Mouse (Mus musculus) midbrain, embryonic 11.5 days (tissue): Measurements from ENCODE around the gene Bud13. TPM values are rescaled to one million over a fixed set of nuclear protein-coding genes. Genes with fewer than 3 reads are reported as not detected.

Experiments
- ATAC-seq: fragments of 200-750 bp; cut with Nextera tagmentation; 2 replicates; pipeline ENCODE4 v1.8.0; 2017; ENCODE audit warnings: moderate TSS enrichment, moderate library complexity; ENCODE audit not compliant: low FRiP score
- DNase-seq: peaks from one replicate; pipeline ENCODE4 v3.0.0; 2015; ENCODE audit warnings: low spot score; ENCODE audit errors: missing footprints
- H3K27ac ChIP-seq: fragments of 300-500 bp; sonication (generic); 2 replicates; pipeline ENCODE4 v1.5.1; 2014; ENCODE audit warnings: low read depth, low read length
- H3K27me3 ChIP-seq: fragments of 300-500 bp; sonication (generic); 2 replicates; pipeline ENCODE4 v1.6.1; 2014; ENCODE audit warnings: mild to moderate bottlenecking, low read length, moderate library complexity, mixed read lengths; ENCODE audit not compliant: control insufficient read depth, insufficient read depth
- H3K36me3 ChIP-seq: fragments of 300-500 bp; sonication (generic); 2 replicates; pipeline ENCODE4 v1.6.1; 2014; ENCODE audit warnings: mild to moderate bottlenecking, low read length, moderate library complexity, mixed read lengths; ENCODE audit not compliant: control insufficient read depth, insufficient read depth
- H3K4me1 ChIP-seq: fragments of 300-500 bp; sonication (generic); 2 replicates; pipeline ENCODE4 v1.6.1; 2014; ENCODE audit warnings: low read length; ENCODE audit not compliant: control insufficient read depth, insufficient read depth
- H3K4me2 ChIP-seq: fragments of 300-500 bp; sonication (generic); 2 replicates; pipeline ENCODE4 v1.6.1; 2014; ENCODE audit warnings: mild to moderate bottlenecking, moderate library complexity
- H3K4me3 ChIP-seq: fragments of 300-500 bp; sonication (generic); 2 replicates; pipeline ENCODE4 v1.5.1; 2014; ENCODE audit warnings: low read depth, low read length
- H3K9ac ChIP-seq: fragments of 300-500 bp; sonication (generic); 2 replicates; pipeline ENCODE4 v1.6.1; 2014; ENCODE audit warnings: low read length
- H3K9me3 ChIP-seq: fragments of 300-500 bp; sonication (generic); 2 replicates; pipeline ENCODE4 v1.6.1; 2016; ENCODE audit warnings: low read length; ENCODE audit not compliant: control insufficient read depth
- WGBS: fragments of 180-500 bp; shearing (Covaris S2); extraction: QIAGEN DNeasy Blood & Tissue Kit; methylation state at CpG from one replicate; pipeline ENCODE4 v1.1.7; 2014; 5-methylcytosine and 5-hydroxymethylcytosine counted together
- polyA plus RNA-seq: library from polyadenylated mRNA; unstranded; fragments of >200 nt; fragmentation: Nextera tagmentation; extraction: Ambion mirVana; gene quantifications from 2 replicates; pipeline ENCODE4 v1.2.1, GENCODE M21; 2014

Gene Bud13
- 26.4 and 27.1 TPM in 2 replicates for polyA plus RNA-seq

GRCm38 (mm10) chr9:46282631-46283436 lies at the start of gene Bud13:
Gene Bud13 (plus strand): TSS chr9:46283008.
- peak; percentile 92 for ATAC-seq
- Histone ChIP-seq H3K27ac (peak within 1 kb of the TSS; percentile 60; the same call in 1 of the 2 replicates), H3K36me3 (peaks cover 19% of the 10 kb centered on the region), H3K9ac (peak within 1 kb of the TSS; percentile 87), H3K9me3 (no peaks in the 10 kb centered on the region), H3K27me3 (no peaks in the 10 kb centered on the region), H3K4me1 (peaks cover 6% of the 10 kb centered on the region), H3K4me2 (peak within 1 kb of the TSS; percentile 57), H3K4me3 (peak within 1 kb of the TSS; percentile 84)
- peak; percentile 100 for DNase-seq
- under 1% methylated on average over 55 of the region's 55 CpGs for WGBS

- no peak overlapping the region for H3K4me2 ChIP-seq
- WGBS: 86% methylated on average over 6 of the region's 6 CpGs
- H3K9me3 ChIP-seq: no peaks in the 10 kb centered on the region
- DNase-seq (no peak), ATAC-seq (no peak)
- no peaks in the 10 kb centered on the region for H3K27me3 ChIP-seq
- no peak overlapping the region for H3K4me3 ChIP-seq
- H3K27ac ChIP-seq: no peak overlapping the region
- H3K36me3 ChIP-seq: no peaks in the 10 kb centered on the region
- H3K4me1 ChIP-seq: 0 out of 2 replicates have a peak, but pooled peaks cover 2% of the 10 kb centered on the region
- H3K9ac ChIP-seq: no peak overlapping the region
These were observed 47.6 kb upstream of the Bud13 start for GRCm38 (mm10) chr9:46235196-46235595.

GRCm38 (mm10) chr9:46235596-46235648 lies 47.4 kb upstream of the Bud13 start, which contains the start of gene Apoc3:
Gene Apoc3 (minus strand): TSS chr9:46235636.
- H3K36me3 ChIP-seq: no peaks in the 10 kb centered on the region
- H3K9ac ChIP-seq: no peak within 1 kb of the TSS
- no peaks in the 10 kb centered on the region for H3K27me3 ChIP-seq
- no peak within 1 kb of the TSS for H3K4me3 ChIP-seq
- DNase-seq (no peak), ATAC-seq (no peak)
- H3K4me1 ChIP-seq: no peaks in the 10 kb centered on the region
- no peak within 1 kb of the TSS for H3K27ac ChIP-seq
- H3K4me2 ChIP-seq: no peak within 1 kb of the TSS
- no peaks in the 10 kb centered on the region for H3K9me3 ChIP-seq

GRCm38 (mm10) chr9:46235649-46236048 lies 47.2 kb upstream of the Bud13 start:
- H3K4me2 ChIP-seq: no peak overlapping the region
- H3K27me3 ChIP-seq: no peaks in the 10 kb centered on the region
- no peaks in the 10 kb centered on the region for H3K9me3 ChIP-seq
- no peaks in the 10 kb centered on the region for H3K36me3 ChIP-seq
- H3K9ac ChIP-seq: no peak overlapping the region
- 42% methylated on average over 4 of the region's 4 CpGs for WGBS
- no peaks in the 10 kb centered on the region for H3K4me1 ChIP-seq
- DNase-seq (no peak), ATAC-seq (no peak)
- H3K27ac ChIP-seq: no peak overlapping the region
- H3K4me3 ChIP-seq: no peak overlapping the region

- no peak for DNase-seq
These were observed 44.0 kb upstream of the Bud13 start for GRCm38 (mm10) chr9:46238850-46239249.

GRCm38 (mm10) chr9:46240526-46241153 lies 42.2 kb upstream of the Bud13 start, which contains the start of gene Apoa4:
Gene Apoa4 (plus strand): TSS chr9:46240696.
- H3K9me3 ChIP-seq: no peaks in the 10 kb centered on the region
- no peak within 1 kb of the TSS for H3K4me2 ChIP-seq
- H3K9ac ChIP-seq: no peak within 1 kb of the TSS
- ATAC-seq (no peak), DNase-seq (no peak)
- H3K27me3 ChIP-seq: no peaks in the 10 kb centered on the region
- H3K27ac ChIP-seq: no peak within 1 kb of the TSS
- no peaks in the 10 kb centered on the region for H3K36me3 ChIP-seq
- 74% methylated on average over 7 of the region's 7 CpGs for WGBS
- H3K4me1 ChIP-seq: no peaks in the 10 kb centered on the region
- H3K4me3 ChIP-seq: no peak within 1 kb of the TSS

More at GRCm38 (mm10) chr9:46238850-46239249, 44.0 kb upstream of the Bud13 start:
- no peaks in the 10 kb centered on the region for H3K9me3 ChIP-seq
- H3K36me3 ChIP-seq: no peaks in the 10 kb centered on the region
- H3K27me3 ChIP-seq: no peaks in the 10 kb centered on the region
- no peak for ATAC-seq
- 88% methylated on average over 7 of the region's 7 CpGs for WGBS
- no peak overlapping the region for H3K4me3 ChIP-seq
- H3K9ac ChIP-seq: no peak overlapping the region
- H3K4me1 ChIP-seq: no peaks in the 10 kb centered on the region
- H3K4me2 ChIP-seq: no peak overlapping the region
- no peak overlapping the region for H3K27ac ChIP-seq

GRCm38 (mm10) chr9:46241818-46242217 lies 41.0 kb upstream of the Bud13 start:
- WGBS: 67% methylated on average over 2 of the region's 2 CpGs
- H3K4me1 ChIP-seq: no peaks in the 10 kb centered on the region
- ATAC-seq: no peak

GRCm38 (mm10) chr9:46243122-46243521 lies 39.7 kb upstream of the Bud13 start:
- no peak overlapping the region for H3K4me2 ChIP-seq
- no peaks in the 10 kb centered on the region for H3K36me3 ChIP-seq
- no peak overlapping the region for H3K4me3 ChIP-seq
- no peaks in the 10 kb centered on the region for H3K4me1 ChIP-seq
- H3K9ac ChIP-seq: no peak overlapping the region
- no peaks in the 10 kb centered on the region for H3K9me3 ChIP-seq
- no peak overlapping the region for H3K27ac ChIP-seq
- DNase-seq: no peak
- H3K27me3 ChIP-seq: no peaks in the 10 kb centered on the region; the same call in 1 of the 2 replicates
- ATAC-seq: no peak
- 72% methylated on average over 4 of the region's 4 CpGs for WGBS

More at GRCm38 (mm10) chr9:46241818-46242217, 41.0 kb upstream of the Bud13 start:
- Histone ChIP-seq H3K27ac (no peak overlapping the region), H3K27me3 (no peaks in the 10 kb centered on the region; the same call in 1 of the 2 replicates), H3K4me2 (no peak overlapping the region), H3K4me3 (no peak overlapping the region), H3K9ac (no peak overlapping the region), H3K9me3 (no peaks in the 10 kb centered on the region), H3K36me3 (no peaks in the 10 kb centered on the region)
- no peak for DNase-seq

- 66% methylated on average over 8 of the region's 8 CpGs for WGBS
- peak; percentile 1 for DNase-seq
- H3K36me3 ChIP-seq: no peaks in the 10 kb centered on the region
- ATAC-seq: no peak
- no peaks in the 10 kb centered on the region; the same call in 1 of the 2 replicates for H3K27me3 ChIP-seq
- no peak overlapping the region for H3K4me2 ChIP-seq
- H3K27ac ChIP-seq: no peak overlapping the region
- no peak overlapping the region for H3K9ac ChIP-seq
- H3K4me1 ChIP-seq: no peaks in the 10 kb centered on the region
- H3K9me3 ChIP-seq: no peaks in the 10 kb centered on the region
- no peak overlapping the region for H3K4me3 ChIP-seq
These were observed 39.2 kb upstream of the Bud13 start for GRCm38 (mm10) chr9:46243584-46243983.
